Mouse (Mus musculus) hindbrain, postnatal 0 days (tissue): Measurements from ENCODE around the gene Thap12. TPM values are rescaled to one million over a fixed set of nuclear protein-coding genes. Genes with fewer than 3 reads are reported as not detected.
A peak's percentile ranks its signal among the peaks of the same experiment; 100 is the strongest.

Source experiments
- ATAC-seq: fragments of 200-750 bp; cut with Nextera tagmentation; 2 replicates; pipeline ENCODE4 v1.8.0; 2017; ENCODE audit warnings: mild to moderate bottlenecking, moderate TSS enrichment, moderate library complexity
- DNase-seq: peaks from one replicate; pipeline ENCODE4 v3.0.0-alpha.2; 2015; ENCODE audit warnings: low spot score
- H3K27ac ChIP-seq: fragments of 300-500 bp; sonication (generic); 2 replicates; pipeline ENCODE4 v1.5.1; 2014; ENCODE audit warnings: mild to moderate bottlenecking
- H3K27me3 ChIP-seq: fragments of 300-500 bp; sonication (generic); 2 replicates; pipeline ENCODE4 v1.6.1; 2014; ENCODE audit warnings: low read length, mixed read lengths; ENCODE audit not compliant: insufficient read depth
- H3K36me3 ChIP-seq: fragments of 300-500 bp; sonication (generic); 2 replicates; pipeline ENCODE4 v1.6.1; 2014; ENCODE audit warnings: low read length, mixed read lengths; ENCODE audit not compliant: insufficient read depth
- H3K4me1 ChIP-seq: fragments of 300-500 bp; sonication (generic); 2 replicates; pipeline ENCODE4 v1.6.1; 2014; ENCODE audit warnings: antibody characterized with exemption, low read length, mixed read lengths; ENCODE audit not compliant: insufficient read depth
- H3K4me2 ChIP-seq: fragments of 300-500 bp; sonication (generic); 2 replicates; pipeline ENCODE4 v1.6.1; 2014; ENCODE audit warnings: low read depth, mild to moderate bottlenecking, low read length, moderate library complexity, mixed read lengths
- H3K4me3 ChIP-seq: fragments of 300-500 bp; sonication (generic); 2 replicates; pipeline ENCODE4 v1.5.1; 2014; ENCODE audit warnings: low read length
- H3K9ac ChIP-seq: fragments of 300-500 bp; sonication (generic); replicated peaks from 2 replicates; pipeline ENCODE4 v1.6.1; 2014; ENCODE audit warnings: mild to moderate bottlenecking, low read length, moderate library complexity, mixed read lengths
- H3K9me3 ChIP-seq: fragments of 300-500 bp; sonication (generic); 2 replicates; pipeline ENCODE4 v1.6.1; 2016; ENCODE audit warnings: low read length, mixed read lengths
- CTCF ChIP-seq: IDR thresholded peaks from 2 replicates; pipeline ENCODE4 v1.5.1; 2016; ENCODE audit warnings: antibody characterized with exemption, control low read depth, low read depth
- WGBS: fragments of 180-500 bp; shearing (Covaris S2); extraction: QIAGEN DNeasy Blood & Tissue Kit; methylation state at CpG from one replicate; pipeline ENCODE4 v1.1.7; 2014; 5-methylcytosine and 5-hydroxymethylcytosine counted together
- polyA plus RNA-seq: library from polyadenylated mRNA; unstranded; fragments of >200 nt; fragmentation: Nextera tagmentation; extraction: Ambion mirVana; gene quantifications from 2 replicates; pipeline ENCODE4 v1.2.1, GENCODE M21; 2015
- total RNA-seq: library from RNA; depleted of rRNA; stranded (reverse); fragments of >200 nt; gene quantifications from 2 replicates; pipeline ENCODE4 v1.2.3, GENCODE M21; 2014

Gene Thap12
- total and polyA plus RNA-seq, 2 experiments from 2014 or later, result 49.7 to 51.6 TPM

DNA sequence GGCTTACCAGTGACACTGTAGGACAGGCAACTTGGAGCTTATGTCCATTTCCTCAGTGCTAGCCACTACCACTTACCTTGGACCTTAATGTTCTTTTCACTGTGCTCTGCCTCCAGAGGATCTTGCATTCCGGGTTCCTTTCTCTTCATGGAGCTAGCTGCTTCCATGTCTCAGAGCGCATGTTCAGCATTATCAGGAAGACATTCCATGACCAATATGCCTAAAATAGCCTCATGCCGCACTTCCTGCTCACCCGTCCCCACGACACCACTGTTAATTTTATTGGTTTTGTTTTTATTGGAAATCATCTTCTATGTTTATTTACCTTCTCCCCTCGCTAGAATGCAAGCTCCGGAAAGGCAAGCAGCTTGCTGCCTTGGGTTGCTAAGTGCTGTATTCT, 24.5 kb upstream of the Thap12 start:
- no peak for TF ChIP-seq CTCF
- no peaks in the 10 kb centered on the region for H3K36me3 ChIP-seq
- no peaks in the 10 kb centered on the region for H3K9me3 ChIP-seq
- H3K27ac ChIP-seq, result no peak overlapping the region; the same call in 1 of the 2 replicates
- H3K27me3 ChIP-seq, result no peaks in the 10 kb centered on the region
- H3K9ac ChIP-seq, result no peak overlapping the region
- H3K4me2 ChIP-seq, result 0 out of 2 replicates have a peak overlapping the region, but pooled peaks have one; percentile 18
- WGBS, result 66% methylated on average over 7 of the region's 7 CpGs
- ATAC-seq (no peak), DNase-seq (no peak)
- no peaks in the 10 kb centered on the region for H3K4me1 ChIP-seq
- H3K4me3 ChIP-seq, result no peak overlapping the region

DNA sequence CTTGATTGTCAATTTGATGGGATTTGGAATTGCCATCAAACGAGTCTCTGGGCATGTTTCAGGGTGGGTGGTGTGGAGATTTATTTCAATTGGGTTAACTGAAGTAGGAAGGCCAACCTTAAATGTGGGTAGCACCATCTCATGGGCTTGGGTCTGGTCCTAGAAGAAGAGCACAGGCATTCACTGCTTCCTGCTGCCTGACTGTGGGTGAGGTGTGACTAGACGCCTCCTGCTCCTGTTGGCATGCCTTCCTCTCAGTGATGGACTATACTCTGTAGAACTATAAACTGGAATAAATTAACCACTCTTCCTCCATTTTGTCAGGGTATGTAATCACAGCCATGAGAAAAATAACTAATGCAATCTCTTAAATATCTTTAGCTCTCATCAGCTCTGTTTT, 22.2 kb upstream of the Thap12 start:
- WGBS, result 67% methylated on average over 2 of the region's 2 CpGs
- no peak for ATAC-seq

GRCm38 (mm10) chr7:98682821-98683220, 20.1 kb upstream of the Thap12 start:
- Histone ChIP-seq H3K4me1 (no peaks in the 10 kb centered on the region), H3K4me3 (no peak overlapping the region), H3K27me3 (no peaks in the 10 kb centered on the region), H3K9me3 (no peaks in the 10 kb centered on the region), H3K9ac (no peak overlapping the region), H3K36me3 (no peaks in the 10 kb centered on the region), H3K4me2 (no peak overlapping the region), H3K27ac (no peak overlapping the region)
- ATAC-seq (no peak), DNase-seq (no peak)
- TF ChIP-seq CTCF, result no peak; the same call in 1 of the 2 replicates
- WGBS, result 89% methylated on average over 10 of the region's 10 CpGs

More for the DNA sequence above, 22.2 kb upstream of the Thap12 start:
- Histone ChIP-seq H3K9me3 (no peaks in the 10 kb centered on the region), H3K36me3 (no peaks in the 10 kb centered on the region), H3K4me2 (no peak overlapping the region), H3K27me3 (no peaks in the 10 kb centered on the region), H3K9ac (no peak overlapping the region), H3K4me3 (no peak overlapping the region), H3K4me1 (no peaks in the 10 kb centered on the region), H3K27ac (no peak overlapping the region)
- TF ChIP-seq CTCF, result no peak
- DNase-seq, result no peak

- H3K36me3 ChIP-seq, result no peaks in the 10 kb centered on the region
- H3K9ac ChIP-seq, result no peak overlapping the region
- no peak overlapping the region for H3K27ac ChIP-seq
- H3K9me3 ChIP-seq, result no peaks in the 10 kb centered on the region
- WGBS, result 40% methylated on average over 13 of the region's 13 CpGs
- H3K4me3 ChIP-seq, result no peak overlapping the region
- no peaks in the 10 kb centered on the region for H3K27me3 ChIP-seq
- peak; percentile 73 for DNase-seq
- H3K4me2 ChIP-seq, result no peak overlapping the region
- peak; percentile 64 for TF ChIP-seq CTCF
- no peaks in the 10 kb centered on the region for H3K4me1 ChIP-seq
- peak; percentile 83 for ATAC-seq
Observed at GRCm38 (mm10) chr7:98685895-98686294, 17.0 kb upstream of the Thap12 start.

DNA sequence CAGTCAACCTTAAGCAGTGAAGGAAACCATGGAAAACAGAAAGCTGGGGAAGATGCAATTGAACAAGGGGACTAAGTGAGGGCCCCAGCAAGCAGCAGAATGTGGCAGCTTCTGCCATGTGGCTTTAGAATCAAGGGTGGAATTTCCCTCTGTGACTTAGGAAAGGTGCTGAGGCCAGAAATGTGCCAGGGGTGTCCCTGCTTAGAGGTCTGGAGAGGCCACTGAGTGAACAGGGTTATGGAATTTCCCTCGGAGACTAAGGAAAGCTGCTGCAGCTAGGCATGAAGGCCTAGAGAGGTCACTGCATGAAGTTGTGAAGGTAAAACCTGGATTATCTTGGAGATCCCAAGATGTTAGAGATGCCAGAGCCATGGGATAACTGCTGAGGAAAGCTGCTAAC, 12.8 kb upstream of the Thap12 start:
- no peak for ATAC-seq
- 94% methylated on average over 1 of the region's 1 CpGs for WGBS
- no peak overlapping the region for H3K27ac ChIP-seq
- no peak overlapping the region for H3K9ac ChIP-seq
- TF ChIP-seq CTCF, result no peak
- H3K4me2 ChIP-seq, result no peak overlapping the region
- H3K4me1 ChIP-seq, result no peaks in the 10 kb centered on the region
- no peaks in the 10 kb centered on the region for H3K36me3 ChIP-seq
- no peaks in the 10 kb centered on the region for H3K27me3 ChIP-seq
- DNase-seq, result no peak
- no peak overlapping the region for H3K4me3 ChIP-seq
- H3K9me3 ChIP-seq, result no peaks in the 10 kb centered on the region

DNA sequence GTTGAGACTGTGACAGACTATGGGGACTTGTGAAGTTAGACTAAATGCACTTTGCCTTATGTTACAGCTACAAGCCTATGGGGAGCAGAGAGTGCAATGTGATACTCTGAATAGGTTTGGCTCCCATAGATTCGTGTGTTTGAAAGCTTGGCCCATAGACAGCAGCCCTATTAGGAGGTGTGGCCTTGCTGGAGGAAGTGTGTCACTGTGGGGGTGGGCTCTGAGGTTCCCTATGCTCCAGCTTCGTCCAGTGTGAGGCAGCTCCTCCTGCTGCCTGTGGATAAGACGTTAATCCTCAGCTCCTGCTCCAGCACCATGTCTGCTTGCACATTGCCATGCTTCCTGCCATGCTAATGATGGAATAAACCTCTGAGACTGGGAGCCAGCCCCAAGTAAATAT, 12.1 kb upstream of the Thap12 start:
- Histone ChIP-seq H3K9ac (no peak overlapping the region), H3K4me3 (no peak overlapping the region), H3K4me1 (no peaks in the 10 kb centered on the region), H3K27ac (no peak overlapping the region), H3K36me3 (no peaks in the 10 kb centered on the region), H3K4me2 (no peak overlapping the region), H3K27me3 (no peaks in the 10 kb centered on the region), H3K9me3 (no peaks in the 10 kb centered on the region)
- ATAC-seq (no peak), DNase-seq (no peak)
- no peak for TF ChIP-seq CTCF
- WGBS, result 14% methylated on average over 3 of the region's 3 CpGs

DNA sequence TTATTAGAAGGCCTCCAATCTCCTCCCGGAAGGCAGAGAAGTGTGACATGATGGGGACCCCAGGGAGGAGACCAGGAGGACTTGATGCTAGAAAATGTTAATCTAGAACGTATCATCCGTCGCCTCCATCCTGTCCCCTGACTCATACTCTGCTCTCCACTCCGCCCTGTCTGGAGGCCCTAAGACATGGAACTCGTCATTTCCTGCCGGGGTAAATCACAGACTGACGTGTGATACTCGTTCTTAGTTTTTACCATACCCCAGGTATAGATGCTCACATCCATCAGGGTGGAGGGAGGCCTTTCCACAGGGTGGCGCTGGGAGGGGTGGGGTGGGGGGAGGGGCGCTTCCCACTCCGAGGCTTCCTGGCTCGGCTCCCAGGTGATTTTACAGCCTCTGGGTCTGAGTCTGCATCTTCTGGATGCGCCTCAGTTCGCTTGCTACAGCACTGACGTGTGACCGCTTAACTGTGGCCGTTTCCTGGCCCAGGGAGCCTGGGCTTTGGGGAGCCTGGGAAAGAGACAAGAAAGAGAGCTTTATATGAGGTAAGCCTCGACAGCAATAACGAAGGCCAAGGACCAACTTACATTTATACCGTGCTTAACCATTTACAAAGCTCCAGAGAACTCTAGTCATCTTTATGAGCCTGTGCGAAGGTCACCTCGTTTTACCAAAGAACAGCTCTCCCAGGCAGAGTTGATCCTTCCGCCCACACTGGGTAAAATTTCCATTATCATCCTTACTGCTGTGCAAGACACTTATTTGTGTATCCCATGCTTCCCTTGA, 9.9 kb upstream of the Thap12 start:
- 46% methylated on average over 24 of the region's 24 CpGs for WGBS
- no peak overlapping the region for H3K4me2 ChIP-seq
- H3K9ac ChIP-seq, result no peak overlapping the region
- DNase-seq (no peak), ATAC-seq (no peak)
- no peaks in the 10 kb centered on the region for H3K27me3 ChIP-seq
- TF ChIP-seq CTCF, result no peak
- no peak overlapping the region for H3K27ac ChIP-seq
- H3K9me3 ChIP-seq, result no peaks in the 10 kb centered on the region
- H3K4me1 ChIP-seq, result no peaks in the 10 kb centered on the region
- H3K36me3 ChIP-seq, result no peaks in the 10 kb centered on the region
- H3K4me3 ChIP-seq, result no peak overlapping the region
